Mouse (Mus musculus) lung, postnatal 0 days (tissue): Measurements from ENCODE around the gene Tln1.

Experiments used
- CTCF ChIP-seq: IDR thresholded peaks from 2 replicates; pipeline ENCODE4 v1.5.1; 2016; ENCODE audit warnings: antibody characterized with exemption, mild to moderate bottlenecking
- EP300 ChIP-seq: IDR thresholded peaks from 2 replicates; pipeline ENCODE4 v1.6.1; 2016; ENCODE audit warnings: antibody characterized with exemption, mild to moderate bottlenecking, control low read depth

DNA sequence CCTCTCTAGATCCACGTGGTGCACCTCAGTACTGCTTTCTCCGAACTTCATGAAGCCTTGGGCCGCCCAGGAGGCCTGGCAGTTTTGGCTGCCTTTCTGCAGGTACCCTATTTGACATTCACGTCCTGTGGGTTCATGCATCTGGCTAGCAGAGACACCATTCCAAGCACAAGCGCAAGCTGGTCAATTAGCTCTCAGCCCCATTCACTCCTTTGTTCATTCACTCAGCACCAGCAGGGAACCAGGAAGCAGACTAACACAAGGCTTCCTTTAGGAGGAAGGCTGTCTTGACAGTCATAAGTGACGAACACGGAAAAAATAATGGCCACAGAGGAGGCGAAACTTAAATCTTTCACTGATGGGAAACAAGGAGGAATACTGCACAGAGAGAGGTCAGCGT lies 53.4 kb downstream of the Tln1 start:
- TF ChIP-seq CTCF: no peak
- no peak for TF ChIP-seq EP300
